Mouse (Mus musculus) olfactory bulb, adult 2 months (tissue): Measurements from ENCODE around the gene Iqcn. TPM values are rescaled to one million over a fixed set of nuclear protein-coding genes. Genes with fewer than 3 reads are reported as not detected.
A peak's percentile ranks its signal among the peaks of the same experiment; 100 is the strongest.

Experiments
- H3K27ac ChIP-seq: fragments of 200-500 bp; 2 replicates; pipeline ENCODE4 v1.5.1; 2012; ENCODE audit warnings: low read depth, low read length; ENCODE audit not compliant: insufficient read depth
- H3K4me1 ChIP-seq: fragments of 200-500 bp; 2 replicates; pipeline ENCODE4 v1.6.1; 2012; ENCODE audit warnings: low read length; ENCODE audit not compliant: control insufficient read depth, insufficient read depth
- H3K4me3 ChIP-seq: fragments of 200-500 bp; 2 replicates; pipeline ENCODE4 v1.5.1; 2012; ENCODE audit warnings: mild to moderate bottlenecking, low read depth, low read length, moderate library complexity; ENCODE audit not compliant: insufficient read depth
- CTCF ChIP-seq: fragments of 200-500 bp; IDR thresholded peaks from 2 replicates; pipeline ENCODE4 v1.5.1; 2012; ENCODE audit warnings: low read depth, mild to moderate bottlenecking, low read length, moderate library complexity; ENCODE audit not compliant: insufficient read depth
- POLR2A ChIP-seq: fragments of 200-500 bp; IDR thresholded peaks from 2 replicates; pipeline ENCODE4 v1.6.1; 2012; ENCODE audit warnings: mild to moderate bottlenecking, low read depth, low read length, moderate library complexity; ENCODE audit not compliant: insufficient read depth
- WGBS: fragments of 180-500 bp; shearing (Covaris S2); methylation state at CpG from one replicate; pipeline ENCODE4 v1.1.7; 2018; 5-methylcytosine and 5-hydroxymethylcytosine counted together
- polyA plus RNA-seq: library from polyadenylated mRNA; stranded (reverse); fragments of >200 nt; gene quantifications from 2 replicates; pipeline ENCODE4 v1.2.4, GENCODE M21; 2012; ENCODE audit warnings: low replicate concordance; ENCODE audit not compliant: missing spikeins, insufficient read depth, insufficient read length

Gene Iqcn
- polyA plus RNA-seq, 1 experiment: not detected

DNA sequence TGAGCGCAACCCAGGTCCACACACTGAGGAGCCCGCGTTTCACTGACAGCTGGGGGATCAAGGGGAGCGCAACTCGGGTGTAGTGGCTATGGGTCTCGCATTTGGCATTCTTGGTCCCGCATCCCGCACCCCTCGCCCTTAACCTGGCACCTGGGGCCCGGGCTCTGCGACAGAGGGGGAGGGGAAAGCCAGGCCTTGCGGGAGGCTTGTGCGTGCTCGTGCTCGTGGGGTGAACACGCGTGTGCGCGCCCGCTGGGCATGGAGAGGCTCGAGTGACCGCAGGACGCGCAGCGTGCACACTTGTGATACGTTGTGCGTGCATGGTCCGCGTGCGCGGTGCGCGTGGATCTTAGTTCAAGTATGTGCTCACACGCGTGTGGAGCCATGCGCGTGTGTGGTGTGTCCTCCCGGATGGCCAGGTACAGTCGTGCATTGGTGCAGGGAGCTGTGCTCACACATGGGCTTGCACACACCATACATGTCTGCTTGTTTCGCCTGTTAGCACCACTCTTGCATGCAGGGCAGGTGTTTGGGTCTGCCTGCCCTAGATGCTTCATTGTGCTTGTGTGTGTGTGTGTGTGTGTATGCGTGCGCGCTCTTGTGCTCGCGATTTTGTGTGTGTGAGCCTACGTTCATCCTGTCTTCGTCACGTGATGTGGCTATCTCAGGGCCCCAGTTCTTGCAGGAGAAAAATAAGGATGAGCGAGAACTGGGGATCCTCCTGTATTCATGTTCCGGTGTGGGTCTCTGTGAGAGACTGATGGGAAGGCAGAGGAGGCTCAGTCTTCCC, 51.8 kb downstream of the Iqcn start:
- Histone ChIP-seq H3K4me1 (peaks cover 50% of the 10 kb centered on the region), H3K27ac (peak overlapping the region; percentile 99), H3K4me3 (peak overlapping the region; percentile 92)
- WGBS: 4% methylated on average over 50 of the region's 50 CpGs
- TF ChIP-seq POLR2A: no peak
- TF ChIP-seq CTCF: 0 out of 2 replicates have a peak, but pooled peaks have one; percentile 12

DNA sequence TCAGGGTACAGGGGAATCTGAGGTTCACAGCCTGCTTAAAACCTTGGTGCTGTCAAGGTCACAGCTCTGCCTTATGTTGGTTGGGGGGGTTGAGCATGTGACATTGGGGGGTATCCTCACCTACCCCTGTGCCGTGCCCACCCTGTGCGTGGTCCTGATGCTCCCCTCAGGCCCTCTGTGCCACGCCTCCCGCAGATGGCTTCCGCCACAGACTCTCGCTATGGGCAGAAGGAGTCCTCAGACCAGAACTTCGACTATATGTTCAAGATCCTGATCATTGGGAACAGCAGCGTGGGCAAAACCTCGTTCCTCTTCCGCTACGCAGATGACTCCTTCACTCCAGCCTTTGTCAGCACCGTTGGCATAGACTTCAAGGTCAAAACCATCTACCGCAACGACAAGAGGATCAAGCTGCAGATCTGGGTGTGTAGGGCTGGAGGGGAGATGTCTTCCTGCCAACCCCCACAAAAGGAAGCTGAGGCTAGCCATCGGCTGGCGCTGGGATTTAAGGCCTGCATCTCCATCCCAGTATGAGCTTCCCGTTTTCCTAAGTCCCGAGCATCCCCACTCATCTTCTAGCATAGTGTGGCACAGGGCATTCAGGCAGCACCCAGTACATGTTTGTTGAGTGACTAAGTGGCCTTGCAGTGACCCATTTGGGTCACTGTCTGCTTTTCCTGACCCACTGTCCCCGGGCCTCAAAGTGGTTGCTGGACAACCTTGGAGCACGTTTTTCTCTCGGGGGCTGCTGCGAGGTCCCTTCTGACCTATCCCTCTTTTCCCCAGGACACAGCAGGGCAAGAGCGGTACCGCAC, 52.6 kb downstream of the Iqcn start:
- peaks cover 54% of the 10 kb centered on the region for H3K4me1 ChIP-seq
- TF ChIP-seq CTCF: no peak
- no peak for TF ChIP-seq POLR2A
- WGBS: 74% methylated on average over 24 of the region's 24 CpGs
- 0 out of 2 replicates have a peak overlapping the region, but pooled peaks have one; percentile 99 for H3K27ac ChIP-seq
- H3K4me3 ChIP-seq: peak overlapping the region; percentile 92

DNA sequence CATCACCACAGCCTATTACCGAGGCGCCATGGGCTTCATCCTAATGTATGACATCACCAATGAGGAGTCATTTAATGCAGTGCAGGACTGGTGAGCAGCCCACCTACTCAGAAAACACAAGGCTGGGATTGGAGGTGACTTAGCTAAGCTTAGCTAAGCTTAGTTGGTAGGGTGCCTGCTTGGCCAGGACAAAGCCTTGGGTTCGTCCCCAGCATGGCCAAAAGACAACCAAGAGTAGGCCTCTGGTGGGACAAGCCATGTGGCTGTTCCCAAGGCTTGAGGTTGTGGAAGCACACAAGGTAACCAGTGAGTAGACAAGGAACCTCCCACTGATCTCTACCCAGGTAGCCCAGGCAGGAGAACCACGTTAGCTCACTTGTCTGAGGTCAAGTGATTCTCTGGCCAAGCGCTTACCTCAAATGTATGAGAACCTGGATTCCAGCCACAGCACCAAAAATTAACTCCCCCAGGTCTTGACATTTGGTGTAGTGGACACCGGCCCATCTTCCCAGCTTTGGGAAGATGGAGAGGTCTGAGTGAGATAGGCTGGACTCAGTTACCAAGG, 53.3 kb downstream of the Iqcn start:
- no peak for TF ChIP-seq CTCF
- TF ChIP-seq POLR2A: no peak
- Histone ChIP-seq H3K4me3 (no peak overlapping the region), H3K4me1 (peaks cover 56% of the 10 kb centered on the region), H3K27ac (no peak overlapping the region)
- WGBS: 92% methylated on average over 6 of the region's 6 CpGs

DNA sequence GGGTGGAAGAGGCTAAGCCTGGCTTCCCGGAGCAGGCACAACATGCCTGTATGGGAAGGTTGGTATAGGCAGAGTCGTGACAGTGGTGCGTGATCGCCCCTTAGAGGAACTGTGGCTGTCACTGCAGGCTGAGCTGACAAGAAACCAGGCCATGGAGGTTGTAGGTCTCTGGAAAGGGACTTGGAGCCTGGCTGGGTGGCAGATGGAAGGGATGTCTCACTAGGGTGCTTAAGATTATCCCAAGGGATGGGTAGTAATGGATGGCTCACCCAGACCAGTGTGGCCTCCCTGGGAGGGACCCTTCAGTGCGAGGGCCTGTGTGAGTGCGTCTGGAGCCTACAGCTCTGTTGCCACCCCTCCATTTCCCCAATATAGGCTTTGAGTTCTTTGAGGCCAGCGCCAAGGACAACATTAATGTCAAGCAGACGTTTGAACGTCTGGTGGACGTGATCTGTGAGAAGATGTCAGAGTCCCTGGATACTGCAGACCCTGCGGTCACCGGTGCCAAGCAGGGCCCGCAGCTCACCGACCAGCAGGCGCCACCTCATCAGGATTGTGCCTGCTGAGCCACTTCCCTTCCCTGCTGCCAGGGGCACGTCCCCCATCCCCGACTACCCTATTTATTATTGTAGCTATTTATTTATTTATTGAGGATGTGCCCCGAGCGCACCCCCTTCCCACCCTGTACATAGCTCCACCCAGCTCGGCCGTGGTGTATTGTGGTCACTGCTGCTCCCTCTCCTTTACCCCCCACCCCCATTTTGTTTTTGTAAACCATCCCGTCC, 54.5 kb downstream of the Iqcn start:
- H3K27ac ChIP-seq: no peak overlapping the region

DNA sequence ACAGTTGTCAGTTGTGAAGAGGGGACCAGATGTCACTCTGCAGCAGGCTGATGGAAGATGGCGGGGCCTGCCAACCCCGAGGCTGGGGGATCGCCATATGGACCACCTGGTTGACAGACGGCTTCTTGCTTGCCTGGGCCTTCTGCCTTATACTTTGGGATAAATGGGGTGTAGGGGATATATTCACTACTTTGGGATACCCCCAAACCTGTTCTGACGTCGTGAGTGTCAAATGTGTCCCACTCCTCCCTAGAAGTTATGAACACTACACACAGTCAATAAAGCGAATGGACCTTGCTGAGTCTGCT, 55.0 kb downstream of the Iqcn start:
- Histone ChIP-seq H3K4me1 (peaks cover 48% of the 10 kb centered on the region), H3K27ac (no peak overlapping the region)

More for the DNA sequence above, 54.5 kb downstream of the Iqcn start:
- peaks cover 53% of the 10 kb centered on the region for H3K4me1 ChIP-seq
- no peak for TF ChIP-seq CTCF
- TF ChIP-seq POLR2A: no peak
- 58% methylated on average over 22 of the region's 22 CpGs for WGBS
- no peak overlapping the region for H3K4me3 ChIP-seq

DNA sequence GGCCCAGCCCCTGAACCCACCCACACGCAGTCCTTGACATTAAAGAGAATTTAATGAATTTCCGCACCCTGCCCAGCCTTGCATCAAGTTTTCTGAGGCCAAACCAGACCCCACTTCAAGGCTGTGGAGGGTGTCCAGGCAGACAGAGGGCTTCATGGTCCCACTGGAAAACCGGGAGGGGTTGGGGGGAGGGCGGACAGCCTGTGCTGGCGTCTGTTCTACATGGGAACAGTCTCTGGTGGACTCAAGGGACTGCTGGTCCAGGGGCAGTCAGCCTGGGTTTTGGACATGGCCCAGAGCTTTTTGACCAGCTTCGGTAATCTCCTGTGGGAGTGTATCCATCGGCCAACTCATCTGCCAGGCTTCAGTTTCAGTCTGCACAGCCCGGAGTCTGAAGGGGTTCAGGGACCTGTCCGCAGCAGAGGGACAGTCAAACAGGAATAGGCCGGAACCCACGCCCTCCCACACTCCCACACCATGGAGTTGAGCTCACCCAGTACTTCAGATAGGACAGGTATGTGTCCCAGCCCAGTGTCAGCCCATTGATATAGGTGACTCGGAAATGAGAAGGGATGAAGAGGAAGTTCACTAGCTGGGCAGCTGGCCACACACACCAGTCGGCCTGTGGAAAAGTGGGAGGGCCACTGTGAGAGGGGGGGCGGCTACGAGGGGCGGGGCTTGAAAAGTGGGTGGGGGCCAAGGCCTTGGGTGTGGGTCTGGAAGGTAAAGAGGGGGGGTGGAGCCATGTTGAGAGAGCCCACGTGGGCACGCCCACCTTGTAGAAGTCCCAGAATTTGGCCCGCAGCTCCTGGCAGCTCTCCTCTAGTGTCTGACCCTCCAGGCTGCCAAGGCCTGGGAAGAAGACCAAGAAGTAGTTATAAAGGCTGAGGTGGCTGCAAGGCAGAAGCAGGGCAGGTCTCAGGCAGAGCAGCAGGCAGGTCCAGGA, 55.6 kb downstream of the Iqcn start:
- TF ChIP-seq POLR2A (no peak), CTCF (no peak)
- Histone ChIP-seq H3K27ac (no peak overlapping the region), H3K4me3 (no peak overlapping the region), H3K4me1 (peaks cover 46% of the 10 kb centered on the region)
- 51% methylated on average over 19 of the region's 19 CpGs for WGBS

More for the DNA sequence above, 55.0 kb downstream of the Iqcn start:
- H3K4me3 ChIP-seq: no peak overlapping the region
- 79% methylated on average over 7 of the region's 7 CpGs for WGBS
- TF ChIP-seq CTCF: no peak
- TF ChIP-seq POLR2A: no peak

DNA sequence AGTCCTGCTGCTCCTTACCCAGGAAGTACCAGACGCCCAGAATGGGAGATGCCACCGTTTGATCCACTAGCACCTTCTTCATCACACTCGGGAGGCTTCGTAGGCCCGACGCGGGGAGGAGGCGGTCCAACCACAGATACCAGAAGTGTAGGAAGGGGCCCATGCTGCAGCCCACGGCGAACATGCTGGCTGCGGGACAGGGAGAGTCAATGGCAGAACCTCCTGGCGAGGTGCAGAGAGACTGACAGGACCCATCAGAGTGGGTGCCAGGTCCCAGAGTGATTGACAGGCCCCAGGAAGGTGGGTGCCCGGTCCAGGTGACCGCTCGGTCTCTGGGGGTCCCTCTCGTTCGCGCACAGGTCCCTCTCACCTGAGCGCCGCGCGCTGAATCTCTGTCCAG, 57.1 kb downstream of the Iqcn start:
- TF ChIP-seq CTCF: no peak
- no peak for TF ChIP-seq POLR2A
- peaks cover 46% of the 10 kb centered on the region for H3K4me1 ChIP-seq
- peak overlapping the region; percentile 85 for H3K4me3 ChIP-seq
- peak overlapping the region; percentile 61 for H3K27ac ChIP-seq
- WGBS: under 1% methylated on average over 22 of the region's 22 CpGs

DNA sequence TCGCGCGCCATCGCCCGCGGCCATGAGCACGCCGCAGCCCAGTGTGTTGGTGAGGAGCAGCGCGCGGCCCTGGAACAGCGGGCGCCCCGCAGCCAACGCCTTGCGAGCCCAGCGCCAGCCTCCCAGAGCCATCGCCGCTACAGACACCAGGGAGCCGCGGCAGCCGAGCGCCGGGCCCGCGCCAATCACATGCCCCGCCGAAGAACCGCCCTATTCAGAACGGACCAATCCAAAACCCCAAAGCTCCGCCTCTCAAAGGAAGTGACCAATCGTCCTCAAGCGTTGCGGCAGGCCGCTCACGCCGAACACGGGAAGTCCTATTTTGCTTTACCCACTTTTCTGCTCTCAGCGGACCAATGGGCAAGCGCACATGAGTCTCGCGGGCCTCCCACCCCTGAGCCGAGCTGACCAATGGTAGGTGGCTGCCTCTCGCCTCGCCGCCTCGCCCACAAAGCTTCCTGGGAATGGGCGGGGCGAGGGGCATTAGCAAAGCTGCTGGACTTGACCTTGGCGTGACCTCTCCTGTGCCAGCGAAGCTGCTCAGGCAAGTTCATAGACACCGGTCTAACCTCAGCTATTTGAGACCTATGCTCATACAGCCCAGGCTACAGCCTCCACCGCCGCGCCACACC, 57.6 kb downstream of the Iqcn start, which contains the start of gene Mpv17l2:
Gene Mpv17l2, minus strand, starts transcription at position 172 of the 632 bp plus-strand sequence.
- Histone ChIP-seq H3K4me3 (peak within 1 kb of the TSS; percentile 85), H3K27ac (peak within 1 kb of the TSS; percentile 78), H3K4me1 (peaks cover 44% of the 10 kb centered on the region)
- under 1% methylated on average over 55 of the region's 55 CpGs for WGBS
- no peak for TF ChIP-seq CTCF
- TF ChIP-seq POLR2A: peak; percentile 79
